Mouse (Mus musculus): ENCODE data around the gene Igtp.
"Not testable (repeated sequence)": the region's sequence is repeated elsewhere in the genome, so short reads cannot be mapped to it uniquely, and the experiment has no call there.

- TF ChIP-seq POLR2A (IDR thresholded peaks at IDR 0.05; ENCODE audit: borderline replicate concordance, extremely low read depth, insufficient read depth, insufficient read length, poor library complexity, severe bottlenecking); CTCF (IDR thresholded peaks at IDR 0.05; ENCODE audit: borderline replicate concordance, extremely low read depth, insufficient read depth, insufficient read length): not testable (repeated sequence)
Observed at GRCm38 (mm10) chr11:58179986-58180385, 19.4 kb upstream of the Igtp start.
